In genomic region chr9:58955507-58955906, GRCm38 (mm10) we compare ENCODE assay signal across 13 mouse cellular contexts.
A peak's percentile ranks its signal among the peaks of the same experiment; 100 is the strongest.
DNase-seq lines count a peak whose midpoint lies in the region; ATAC-seq and TF ChIP-seq lines count a peak whose summit lies in the region.
"Had no signal": no experiment of that assay in that cellular context is flagged by ENCODE, and none has a peak within 500 bp of the region (broad histone marks: within the 10 kb centered on the region; RNA-seq: fewer than 3 reads in every experiment).

No protein-coding gene starts in this region.

- WGBS in kidney, postnatal 0 days: 34% methylated on average over 3 of the region's 3 CpGs
- WGBS in liver, embryonic 15.5 days (ENCODE audit: insufficient replicate concordance): 26% methylated on average over 3 of the region's 3 CpGs

- H3K9me3 ChIP-seq in kidney, postnatal 0 days (replicated peaks; ENCODE audit: low read length): no peaks in the 10 kb centered on the region
- H3K9me3 ChIP-seq in liver, embryonic 15.5 days (replicated peaks): no peaks in the 10 kb centered on the region
- H3K9me3 ChIP-seq: liver, embryonic 13.5 days had no signal

- no peak overlapping the region for H3K9ac ChIP-seq in kidney, postnatal 0 days (ENCODE audit: low read depth, low read length)
- H3K9ac ChIP-seq in liver, embryonic 15.5 days: no peak overlapping the region
- H3K9ac ChIP-seq: liver, embryonic 13.5 days had no signal

- DNase-seq in CD4-positive, CD25-positive, alpha-beta regulatory T cell, adult 2 months (ENCODE audit: low read depth, low spot score): peak; percentile 10
- peak; percentile 20 for DNase-seq in kidney, postnatal 0 days (ENCODE audit: low spot score)
- DNase-seq in kidney, adult 18-20 months: no peak
- DNase-seq in 3T3-L1 (ENCODE audit: low read depth, low spot score): peak; percentile 18
- DNase-seq in cerebellum, postnatal 4 days (ENCODE audit: low spot score in 2 of 2): no peak
- DNase-seq in urinary bladder, postnatal 14 days (ENCODE audit: low spot score): no peak
- DNase-seq: cerebellum, adult 8-10 months; embryo, embryonic 11 days; liver, embryonic 13.5 days; right cerebral cortex, postnatal 25 days; thymus, postnatal 14 days had no signal

- no peak overlapping the region for H3K27ac ChIP-seq in kidney, postnatal 0 days
- no peak overlapping the region for H3K27ac ChIP-seq in liver, embryonic 15.5 days (replicated peaks)
- H3K27ac ChIP-seq: liver, embryonic 13.5 days had no signal

- H3K4me1 ChIP-seq in kidney, postnatal 0 days (replicated peaks; ENCODE audit: insufficient read depth, low read length): no peaks in the 10 kb centered on the region
- no peaks in the 10 kb centered on the region; the same call in 1 of the 2 replicates for H3K4me1 ChIP-seq in liver, embryonic 15.5 days (replicated peaks)
- H3K4me1 ChIP-seq: liver, embryonic 13.5 days had no signal

- no peak for ATAC-seq in CD4-positive, CD25-positive, alpha-beta regulatory T cell, adult 4 months
- no peak for ATAC-seq in kidney, postnatal 0 days (replicated peaks; ENCODE audit: low FRiP score, low read depth)
- no peak for ATAC-seq in liver, embryonic 15.5 days (ENCODE audit: insufficient read depth)

- H3K4me3 ChIP-seq in kidney, postnatal 0 days (replicated peaks; ENCODE audit: low read depth, low read length): no peak overlapping the region
- H3K4me3 ChIP-seq in liver, embryonic 15.5 days (replicated peaks): no peak overlapping the region
- H3K4me3 ChIP-seq: liver, embryonic 13.5 days had no signal

- TF ChIP-seq CTCF in kidney, postnatal 0 days (IDR thresholded peaks at IDR 0.05; ENCODE audit: low read depth): peak; percentile 33; the same call in 1 of the 2 replicates

- H3K36me3 ChIP-seq in kidney, postnatal 0 days (ENCODE audit: insufficient read depth, low read length): 0 out of 2 replicates have a peak, but pooled peaks cover 6% of the 10 kb centered on the region
- no peaks in the 10 kb centered on the region for H3K36me3 ChIP-seq in liver, embryonic 15.5 days (replicated peaks)
- H3K36me3 ChIP-seq: liver, embryonic 13.5 days had no signal

- H3K27me3 ChIP-seq in kidney, postnatal 0 days (ENCODE audit: insufficient read depth, low read length): no peaks in the 10 kb centered on the region
- H3K27me3 ChIP-seq in liver, embryonic 15.5 days: no peaks in the 10 kb centered on the region
- H3K27me3 ChIP-seq: liver, embryonic 13.5 days had no signal

- no peak overlapping the region for H3K4me2 ChIP-seq in kidney, postnatal 0 days (ENCODE audit: low read length)
- peak overlapping the region; percentile 24; the same call in 1 of the 2 replicates for H3K4me2 ChIP-seq in liver, embryonic 15.5 days
- H3K4me2 ChIP-seq: liver, embryonic 13.5 days had no signal

Comparison
In these comparisons a context has a peak if more than half of its experiments do, and no peak if none do; other contexts are left out.
1. DNase-seq: peak in CD4-positive, CD25-positive, alpha-beta regulatory T cell, adult 2 months (single experiment), kidney, postnatal 0 days (single experiment) and 3T3-L1 (single experiment); none in kidney, adult 18-20 months (single experiment), cerebellum, postnatal 4 days (0 of 2) and urinary bladder, postnatal 14 days (single experiment).